Mouse (Mus musculus) heart, embryonic 16.5 days (tissue): Measurements from ENCODE around the gene Rnf157. TPM values are rescaled to one million over a fixed set of nuclear protein-coding genes. Genes with fewer than 3 reads are reported as not detected.
"Not testable (repeated sequence)": the region's sequence is repeated elsewhere in the genome, so short reads cannot be mapped to it uniquely, and the experiment has no call there.

Source experiments
- ATAC-seq: fragments of 200-750 bp; cut with Nextera tagmentation; replicated peaks from 2 replicates; pipeline ENCODE4 v1.8.0; 2017; ENCODE audit warnings: moderate number of reproducible peaks; ENCODE audit not compliant: insufficient read depth, low FRiP score; ENCODE audit errors: extremely low read depth
- H3K27ac ChIP-seq: fragments of 300-500 bp; sonication (generic); 2 replicates; pipeline ENCODE4 v1.5.1; 2014; ENCODE audit warnings: mild to moderate bottlenecking, low read length, control low read depth, moderate library complexity
- H3K27me3 ChIP-seq: fragments of 300-500 bp; sonication (generic); 2 replicates; pipeline ENCODE4 v1.6.1; 2014; ENCODE audit warnings: low read length, mixed read lengths; ENCODE audit not compliant: control insufficient read depth, insufficient read depth
- H3K36me3 ChIP-seq: fragments of 300-500 bp; sonication (generic); 2 replicates; pipeline ENCODE4 v1.6.1; 2014; ENCODE audit not compliant: control insufficient read depth, insufficient read depth
- H3K4me1 ChIP-seq: fragments of 300-500 bp; sonication (generic); 2 replicates; pipeline ENCODE4 v1.6.1; 2014; ENCODE audit warnings: low read length, mixed read lengths; ENCODE audit not compliant: control insufficient read depth, insufficient read depth
- H3K4me2 ChIP-seq: fragments of 300-500 bp; sonication (generic); 2 replicates; pipeline ENCODE4 v1.6.1; 2014; ENCODE audit warnings: low read depth, mild to moderate bottlenecking, control low read depth, low read length
- H3K4me3 ChIP-seq: fragments of 300-500 bp; sonication (generic); 2 replicates; pipeline ENCODE4 v1.5.1; 2014; ENCODE audit warnings: mild to moderate bottlenecking, control low read depth, low read length
- H3K9ac ChIP-seq: fragments of 300-500 bp; sonication (generic); 2 replicates; pipeline ENCODE4 v1.6.1; 2014; ENCODE audit warnings: low read length, control low read depth
- H3K9me3 ChIP-seq: fragments of 300-500 bp; sonication (generic); replicated peaks from 2 replicates; pipeline ENCODE4 v1.6.1; 2016; ENCODE audit warnings: low read length; ENCODE audit not compliant: control insufficient read depth
- WGBS: fragments of 180-500 bp; shearing (Covaris S2); extraction: QIAGEN DNeasy Blood & Tissue Kit; methylation state at CpG from one replicate; pipeline ENCODE4 v1.1.7; 2014; 5-methylcytosine and 5-hydroxymethylcytosine counted together
- polyA plus RNA-seq: library from polyadenylated mRNA; unstranded; fragments of >200 nt; fragmentation: Nextera tagmentation; extraction: Ambion mirVana; gene quantifications from 2 replicates; pipeline ENCODE4 v1.2.1, GENCODE M21; 2015

The Rnf157 gene
- polyA plus RNA-seq, 1 experiment from 2014 or later = 11.6 TPM

GRCm38 (mm10) chr11:116383070-116383469, 29.8 kb downstream of the Rnf157 start:
- peaks cover 20% of the 10 kb centered on the region for H3K4me1 ChIP-seq
- not testable (repeated sequence) for H3K27me3 ChIP-seq, H3K36me3 ChIP-seq, H3K9ac ChIP-seq, H3K9me3 ChIP-seq, H3K4me3 ChIP-seq, H3K4me2 ChIP-seq, ATAC-seq, H3K27ac ChIP-seq
- WGBS = 84% methylated on average over 5 of the region's 5 CpGs

DNA sequence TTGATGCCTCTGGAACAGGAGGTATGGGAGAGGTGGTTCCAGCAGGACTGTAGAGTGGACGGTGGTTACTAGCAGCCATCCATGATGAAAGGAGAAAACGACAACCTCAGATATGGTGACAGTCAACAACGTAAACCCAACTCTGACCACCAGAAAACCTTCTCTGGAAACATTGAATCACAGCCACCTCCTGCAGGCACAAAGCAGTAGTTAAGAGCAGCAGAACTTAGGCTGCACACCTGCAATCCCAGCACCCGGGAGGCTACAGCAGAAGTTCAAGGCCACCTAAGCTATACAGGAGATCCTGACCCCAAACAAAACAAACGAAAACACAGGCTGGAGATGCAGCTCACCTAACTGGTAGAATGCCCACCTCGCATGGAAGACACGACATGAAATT, 32.1 kb downstream of the Rnf157 start:
- no peak for ATAC-seq
- Histone ChIP-seq H3K4me2 (no peak overlapping the region), H3K9me3 (no peaks in the 10 kb centered on the region), H3K36me3 (no peaks in the 10 kb centered on the region), H3K4me1 (no peaks in the 10 kb centered on the region), H3K9ac (no peak overlapping the region), H3K27ac (no peak overlapping the region), H3K27me3 (no peaks in the 10 kb centered on the region), H3K4me3 (no peak overlapping the region)
- WGBS = 69% methylated on average over 7 of the region's 7 CpGs

DNA sequence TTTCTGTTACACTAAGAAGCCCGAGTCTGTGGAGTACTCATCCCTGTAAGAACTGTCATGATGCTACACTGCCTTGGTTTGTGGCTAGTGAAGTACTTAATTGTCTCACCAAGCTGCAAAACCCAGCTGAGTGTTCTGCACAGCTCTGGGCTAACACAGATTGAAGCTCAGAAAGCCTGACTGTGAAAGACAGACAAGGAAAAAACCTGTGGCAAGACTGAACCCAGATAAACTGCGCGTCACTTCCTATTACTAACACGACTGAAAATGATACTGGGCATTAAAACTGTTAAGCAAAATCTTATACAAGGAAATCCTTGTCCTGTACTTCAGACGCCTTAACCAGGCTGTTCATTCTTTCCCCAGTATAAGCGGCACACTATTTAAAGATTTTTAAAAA, 33.3 kb downstream of the Rnf157 start:
- Histone ChIP-seq H3K9me3 (no peaks in the 10 kb centered on the region), H3K36me3 (no peaks in the 10 kb centered on the region), H3K27ac (no peak overlapping the region), H3K27me3 (no peaks in the 10 kb centered on the region), H3K9ac (no peak overlapping the region), H3K4me2 (no peak overlapping the region), H3K4me3 (no peak overlapping the region), H3K4me1 (no peaks in the 10 kb centered on the region)
- WGBS = 72% methylated on average over 6 of the region's 6 CpGs
- ATAC-seq = no peak

DNA sequence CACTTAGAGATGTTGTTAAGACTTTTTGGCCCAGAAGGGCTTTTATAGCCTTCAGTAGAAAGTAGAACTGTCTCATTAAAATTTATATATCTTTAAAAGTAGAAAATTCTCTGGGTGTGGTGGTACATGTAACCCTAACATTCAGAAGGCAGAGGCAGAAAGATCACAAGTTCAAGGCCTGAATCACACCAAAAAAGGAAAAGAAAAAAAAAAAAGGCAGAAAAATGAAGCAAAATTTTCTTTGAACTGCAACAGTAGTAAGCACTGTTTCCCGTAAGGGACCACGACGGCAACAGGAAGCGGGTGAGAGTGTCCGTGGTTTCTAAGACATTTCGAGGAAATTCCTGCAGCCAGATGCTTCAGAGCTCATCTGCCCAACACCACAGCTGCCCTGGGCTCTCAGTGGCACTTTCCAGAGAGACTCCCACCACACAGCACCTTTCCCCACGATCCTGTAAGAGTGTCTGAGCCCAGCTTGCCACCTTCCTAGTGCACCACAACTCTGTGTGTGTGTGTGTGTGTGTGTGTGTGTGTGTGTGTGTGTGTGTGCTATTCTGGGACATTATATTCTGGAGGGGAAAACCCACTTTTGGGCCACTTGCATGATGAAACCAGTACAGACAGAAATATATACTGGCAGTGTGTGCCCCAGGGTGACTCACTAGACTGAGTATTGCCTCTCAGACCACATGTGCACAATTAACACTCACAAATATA, 35.7 kb downstream of the Rnf157 start:
- no peak overlapping the region for H3K4me3 ChIP-seq
- H3K27ac ChIP-seq = no peak overlapping the region
- 50% methylated on average over 7 of the region's 7 CpGs for WGBS
- no peak for ATAC-seq
- H3K36me3 ChIP-seq = no peaks in the 10 kb centered on the region
- no peak overlapping the region for H3K9ac ChIP-seq
- H3K4me1 ChIP-seq = no peaks in the 10 kb centered on the region
- H3K4me2 ChIP-seq = no peak overlapping the region
- H3K9me3 ChIP-seq = no peaks in the 10 kb centered on the region
- no peaks in the 10 kb centered on the region for H3K27me3 ChIP-seq

DNA sequence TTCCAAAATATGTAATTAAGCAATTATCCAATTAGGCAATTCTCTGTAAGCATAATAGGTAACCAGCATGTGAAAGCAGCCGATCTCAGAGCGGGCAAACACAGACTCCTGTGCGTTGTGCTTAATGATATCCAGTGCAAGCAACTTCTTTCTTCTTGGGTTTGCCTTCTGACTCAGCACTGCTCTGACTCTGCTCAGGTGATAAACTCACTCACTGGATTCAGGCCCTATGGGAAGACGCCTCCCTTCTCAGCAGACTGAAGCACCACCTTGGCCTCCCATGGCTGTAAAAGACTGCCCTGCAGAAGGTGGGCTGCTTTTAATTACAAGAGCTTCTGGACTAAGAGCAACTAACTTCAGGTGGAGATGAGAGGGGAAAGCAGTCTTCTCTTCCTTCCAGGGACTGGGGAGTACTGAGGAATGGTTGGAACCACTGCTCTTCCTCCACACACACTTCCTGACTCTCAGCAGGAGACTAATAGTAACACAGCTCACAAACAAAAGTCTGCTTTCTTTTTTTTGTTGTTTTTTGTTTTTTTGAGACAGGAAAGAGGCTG, 40.9 kb downstream of the Rnf157 start:
- no peak overlapping the region for H3K9ac ChIP-seq
- H3K9me3 ChIP-seq = no peaks in the 10 kb centered on the region
- no peak overlapping the region for H3K4me3 ChIP-seq
- no peaks in the 10 kb centered on the region for H3K36me3 ChIP-seq
- WGBS = 92% methylated on average over 4 of the region's 4 CpGs
- no peak for ATAC-seq
- H3K27me3 ChIP-seq = no peaks in the 10 kb centered on the region
- no peak overlapping the region for H3K4me2 ChIP-seq
- peaks cover 3% of the 10 kb centered on the region for H3K4me1 ChIP-seq
- no peak overlapping the region for H3K27ac ChIP-seq

DNA sequence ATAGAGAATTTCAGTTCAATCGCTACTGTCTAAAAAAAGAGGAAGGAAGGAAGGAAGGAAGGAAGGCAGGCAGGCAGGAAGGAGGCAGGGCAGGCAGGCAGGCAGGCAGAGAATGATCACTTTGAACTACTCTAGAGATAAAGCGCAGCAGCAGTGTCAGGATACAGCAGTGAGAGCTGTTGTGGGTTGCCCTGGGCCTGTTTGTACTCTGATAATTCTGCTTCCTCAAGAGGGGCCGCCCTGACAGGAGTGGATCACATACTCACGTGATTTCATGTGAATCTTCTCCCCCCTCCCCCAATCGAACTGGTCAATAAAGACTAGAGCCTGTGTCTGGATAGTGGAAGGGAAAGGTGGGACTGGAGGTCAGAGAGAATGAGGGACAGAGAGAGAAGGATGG, 43.2 kb downstream of the Rnf157 start:
- 32% methylated on average over 5 of the region's 5 CpGs for WGBS

DNA sequence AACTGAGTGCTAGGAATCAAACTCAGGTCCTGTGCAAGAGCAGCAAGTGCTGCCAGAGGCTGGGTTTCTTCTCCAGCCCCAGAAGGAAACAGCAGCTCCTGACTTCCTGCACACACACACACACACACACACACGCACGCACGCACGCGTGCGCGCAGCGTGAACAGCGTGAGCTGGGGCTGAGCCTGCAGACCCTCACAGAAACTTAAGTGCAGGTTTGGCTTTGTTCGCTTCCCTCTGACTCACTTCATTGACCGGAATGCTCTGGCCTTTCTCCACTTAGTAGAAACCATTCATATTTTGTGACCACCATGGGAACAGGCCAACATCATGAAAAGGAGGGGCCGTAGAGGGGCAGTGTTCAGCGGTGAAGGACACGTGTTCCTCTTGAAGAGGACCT, 43.8 kb downstream of the Rnf157 start:
- Histone ChIP-seq H3K9me3 (no peaks in the 10 kb centered on the region), H3K9ac (no peak overlapping the region), H3K27me3 (no peaks in the 10 kb centered on the region), H3K4me3 (no peak overlapping the region), H3K27ac (no peak overlapping the region), H3K4me1 (peaks cover 3% of the 10 kb centered on the region), H3K36me3 (no peaks in the 10 kb centered on the region), H3K4me2 (no peak overlapping the region)
- 90% methylated on average over 14 of the region's 14 CpGs for WGBS
- ATAC-seq = no peak

More for the DNA sequence above, 43.2 kb downstream of the Rnf157 start:
- H3K4me1 ChIP-seq = peaks cover 3% of the 10 kb centered on the region
- no peak overlapping the region for H3K4me3 ChIP-seq
- no peak for ATAC-seq
- no peaks in the 10 kb centered on the region for H3K36me3 ChIP-seq
- no peaks in the 10 kb centered on the region for H3K27me3 ChIP-seq
- no peak overlapping the region; the same call in 1 of the 2 replicates for H3K27ac ChIP-seq
- no peaks in the 10 kb centered on the region for H3K9me3 ChIP-seq
- H3K9ac ChIP-seq = no peak overlapping the region
- H3K4me2 ChIP-seq = no peak overlapping the region

- no peak overlapping the region for H3K27ac ChIP-seq
- no peak overlapping the region for H3K4me3 ChIP-seq
- H3K36me3 ChIP-seq = no peaks in the 10 kb centered on the region
- H3K27me3 ChIP-seq = no peaks in the 10 kb centered on the region
- H3K4me1 ChIP-seq = peaks cover 3% of the 10 kb centered on the region
- H3K9me3 ChIP-seq = no peaks in the 10 kb centered on the region
- H3K9ac ChIP-seq = no peak overlapping the region
- 28% methylated on average over 9 of the region's 9 CpGs for WGBS
- no peak overlapping the region for H3K4me2 ChIP-seq
- peak; percentile 73; the same call in 1 of the 2 replicates for ATAC-seq
Measured at GRCm38 (mm10) chr11:116368116-116368515, 44.7 kb downstream of the Rnf157 start.

DNA sequence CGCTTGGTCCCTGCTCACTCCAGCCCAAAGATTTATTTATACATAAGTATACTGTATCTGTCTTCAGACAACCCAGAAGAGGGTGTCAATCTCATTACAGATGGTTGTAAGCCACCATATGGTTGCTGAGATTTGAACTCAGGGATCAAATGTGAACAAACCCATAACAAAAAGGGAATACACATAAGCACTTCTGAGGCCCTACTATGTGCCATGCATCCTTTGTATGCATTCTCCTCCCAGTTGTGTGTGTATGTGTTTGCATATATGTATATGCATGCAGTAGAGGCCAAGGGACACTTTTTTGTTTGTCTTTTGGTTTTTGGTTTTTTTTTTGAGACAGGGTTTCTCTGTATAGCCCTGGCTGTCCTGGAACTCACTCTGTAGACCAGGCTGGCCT, 46.2 kb downstream of the Rnf157 start:
- no peak overlapping the region for H3K4me2 ChIP-seq
- 80% methylated on average over 1 of the region's 1 CpGs for WGBS
- no peaks in the 10 kb centered on the region for H3K9me3 ChIP-seq
- no peak overlapping the region for H3K4me3 ChIP-seq
- no peaks in the 10 kb centered on the region for H3K36me3 ChIP-seq
- no peak overlapping the region for H3K9ac ChIP-seq
- H3K27ac ChIP-seq = no peak overlapping the region
- peaks cover 3% of the 10 kb centered on the region for H3K4me1 ChIP-seq
- ATAC-seq = no peak
- H3K27me3 ChIP-seq = no peaks in the 10 kb centered on the region
